Mouse (Mus musculus): ENCODE data around the gene Zfc3h1. TPM values are rescaled to one million over a fixed set of nuclear protein-coding genes. Genes with fewer than 3 reads are reported as not detected.

Gene Zfc3h1
- polyA plus RNA-seq, 1 experiment, result 12.5 TPM

DNA sequence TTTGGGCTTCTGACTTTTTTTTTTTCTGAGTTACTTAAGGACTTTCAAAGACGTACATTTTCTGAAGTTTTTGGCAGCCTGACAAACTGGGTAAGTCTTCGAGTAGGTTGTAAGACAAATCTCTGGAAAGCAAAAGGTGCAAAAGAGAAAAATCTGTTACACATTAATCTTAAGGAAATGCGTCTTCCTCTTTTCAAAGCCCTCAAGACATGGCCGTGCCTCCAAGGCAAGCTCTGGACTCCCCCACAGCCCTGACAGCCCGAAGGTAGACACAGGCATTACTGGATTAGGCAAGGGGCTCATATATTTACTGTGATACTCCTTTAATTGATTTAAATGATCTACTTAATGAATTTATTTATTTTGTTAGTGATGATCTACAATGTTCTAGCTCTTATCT, 77.9 kb downstream of the Zfc3h1 start:
- Histone ChIP-seq H3K27ac (ENCODE audit: insufficient read depth, low read length) (no peak overlapping the region), H3K4me3 (ENCODE audit: extremely low read depth, insufficient read depth, insufficient read length) (no peak overlapping the region), H3K36me3 (ENCODE audit: control insufficient read depth, insufficient read depth, low read length) (no peaks in the 10 kb centered on the region), H3K4me1 (ENCODE audit: control insufficient read depth, insufficient read depth, insufficient read length) (no peaks in the 10 kb centered on the region), H3K27me3 (ENCODE audit: control insufficient read depth, insufficient read depth, low read length) (no peaks in the 10 kb centered on the region)
- DNase-seq (ENCODE audit: low read depth in 1 of 2, low spot score in 2 of 2), result no peak
- WGBS, result 33% methylated on average over 5 of the region's 5 CpGs
- no peak for TF ChIP-seq POLR2A (IDR thresholded peaks at IDR 0.05; ENCODE audit: low read depth, low read length)
- TF ChIP-seq CTCF (IDR thresholded peaks at IDR 0.05; ENCODE audit: extremely low read depth, insufficient read depth, insufficient read length, insufficient replicate concordance), result no peak

GRCm38 (mm10) chr10:115465072-115465471, 80.3 kb downstream of the Zfc3h1 start:
- H3K4me3 ChIP-seq (ENCODE audit: extremely low read depth, insufficient read depth, insufficient read length), result no peak overlapping the region
- H3K4me1 ChIP-seq (ENCODE audit: control insufficient read depth, insufficient read depth, insufficient read length), result no peaks in the 10 kb centered on the region
- no peak overlapping the region for H3K27ac ChIP-seq (ENCODE audit: insufficient read depth, low read length)
- no peaks in the 10 kb centered on the region for H3K27me3 ChIP-seq (ENCODE audit: control insufficient read depth, insufficient read depth, low read length)
- DNase-seq (ENCODE audit: low read depth in 1 of 2, low spot score in 2 of 2), result no peak
- WGBS, result 59% methylated on average over 7 of the region's 7 CpGs
- no peak for TF ChIP-seq POLR2A (IDR thresholded peaks at IDR 0.05; ENCODE audit: low read depth, low read length)
- no peaks in the 10 kb centered on the region for H3K36me3 ChIP-seq (ENCODE audit: control insufficient read depth, insufficient read depth, low read length)

GRCm38 (mm10) chr10:115465778-115466177, 81.0 kb downstream of the Zfc3h1 start:
- no peak for DNase-seq (ENCODE audit: low read depth in 1 of 2, low spot score in 2 of 2)
- TF ChIP-seq CTCF (IDR thresholded peaks at IDR 0.05; ENCODE audit: extremely low read depth, insufficient read depth, insufficient read length, insufficient replicate concordance), result no peak
- no peak for TF ChIP-seq POLR2A (IDR thresholded peaks at IDR 0.05; ENCODE audit: low read depth, low read length)
- Histone ChIP-seq H3K36me3 (ENCODE audit: control insufficient read depth, insufficient read depth, low read length) (no peaks in the 10 kb centered on the region), H3K4me1 (ENCODE audit: control insufficient read depth, insufficient read depth, insufficient read length) (no peaks in the 10 kb centered on the region), H3K27ac (ENCODE audit: insufficient read depth, low read length) (no peak overlapping the region), H3K27me3 (ENCODE audit: control insufficient read depth, insufficient read depth, low read length) (no peaks in the 10 kb centered on the region), H3K4me3 (ENCODE audit: extremely low read depth, insufficient read depth, insufficient read length) (no peak overlapping the region)
- WGBS, result 47% methylated on average over 6 of the region's 6 CpGs

- Histone ChIP-seq H3K36me3 (ENCODE audit: control insufficient read depth, insufficient read depth, low read length) (no peaks in the 10 kb centered on the region), H3K4me1 (ENCODE audit: control insufficient read depth, insufficient read depth, insufficient read length) (no peaks in the 10 kb centered on the region), H3K27me3 (ENCODE audit: control insufficient read depth, insufficient read depth, low read length) (no peaks in the 10 kb centered on the region), H3K4me3 (ENCODE audit: extremely low read depth, insufficient read depth, insufficient read length) (no peak overlapping the region), H3K27ac (ENCODE audit: insufficient read depth, low read length) (no peak overlapping the region)
- 90% methylated on average over 8 of the region's 8 CpGs for WGBS
- TF ChIP-seq CTCF (IDR thresholded peaks at IDR 0.05; ENCODE audit: extremely low read depth, insufficient read depth, insufficient read length, insufficient replicate concordance), result no peak
- TF ChIP-seq POLR2A (IDR thresholded peaks at IDR 0.05; ENCODE audit: low read depth, low read length), result no peak
- no peak for DNase-seq (ENCODE audit: low read depth in 1 of 2, low spot score in 2 of 2)
Observed at GRCm38 (mm10) chr10:115467985-115468384, 83.2 kb downstream of the Zfc3h1 start.

DNA sequence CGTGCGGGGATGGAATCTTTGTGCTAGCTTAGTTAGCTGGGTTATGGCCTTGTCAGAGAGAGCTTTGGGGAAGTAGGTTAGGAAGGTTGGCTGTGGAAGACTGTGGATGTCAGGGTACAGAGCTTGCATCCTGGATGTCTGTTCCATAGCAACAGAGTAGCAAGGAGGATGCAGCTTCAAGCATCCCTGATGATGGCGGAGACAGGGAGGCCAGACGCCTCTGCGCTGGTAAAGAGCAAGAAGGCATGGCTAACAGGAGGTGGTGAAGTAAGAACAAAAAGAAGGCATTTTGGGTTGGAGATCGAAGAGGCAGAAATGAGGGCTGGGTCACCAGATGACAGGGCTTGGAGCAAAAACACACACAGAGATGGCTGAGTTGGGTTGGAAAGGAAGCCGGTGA, 83.9 kb downstream of the Zfc3h1 start:
- Histone ChIP-seq H3K27ac (ENCODE audit: insufficient read depth, low read length) (no peak overlapping the region), H3K27me3 (ENCODE audit: control insufficient read depth, insufficient read depth, low read length) (no peaks in the 10 kb centered on the region), H3K4me3 (ENCODE audit: extremely low read depth, insufficient read depth, insufficient read length) (no peak overlapping the region), H3K36me3 (ENCODE audit: control insufficient read depth, insufficient read depth, low read length) (no peaks in the 10 kb centered on the region), H3K4me1 (ENCODE audit: control insufficient read depth, insufficient read depth, insufficient read length) (peaks cover 1% of the 10 kb centered on the region; the same call in 1 of the 2 replicates)
- no peak for TF ChIP-seq CTCF (IDR thresholded peaks at IDR 0.05; ENCODE audit: extremely low read depth, insufficient read depth, insufficient read length, insufficient replicate concordance)
- TF ChIP-seq POLR2A (IDR thresholded peaks at IDR 0.05; ENCODE audit: low read depth, low read length), result no peak
- WGBS, result 88% methylated on average over 7 of the region's 7 CpGs
- DNase-seq (ENCODE audit: low read depth in 1 of 2, low spot score in 2 of 2), result no peak

- no peak overlapping the region for H3K4me3 ChIP-seq (ENCODE audit: extremely low read depth, insufficient read depth, insufficient read length)
- no peaks in the 10 kb centered on the region for H3K27me3 ChIP-seq (ENCODE audit: control insufficient read depth, insufficient read depth, low read length)
- H3K27ac ChIP-seq (ENCODE audit: insufficient read depth, low read length), result no peak overlapping the region
- no peak for TF ChIP-seq POLR2A (IDR thresholded peaks at IDR 0.05; ENCODE audit: low read depth, low read length)
- TF ChIP-seq CTCF (IDR thresholded peaks at IDR 0.05; ENCODE audit: extremely low read depth, insufficient read depth, insufficient read length, insufficient replicate concordance), result no peak
- H3K36me3 ChIP-seq (ENCODE audit: control insufficient read depth, insufficient read depth, low read length), result no peaks in the 10 kb centered on the region
- H3K4me1 ChIP-seq (ENCODE audit: control insufficient read depth, insufficient read depth, insufficient read length), result peaks cover 2% of the 10 kb centered on the region; the same call in 1 of the 2 replicates
- WGBS, result 91% methylated on average over 7 of the region's 7 CpGs
- DNase-seq (ENCODE audit: low read depth in 1 of 2, low spot score in 2 of 2), result no peak
Observed at GRCm38 (mm10) chr10:115469040-115469439, 84.3 kb downstream of the Zfc3h1 start.

- H3K27ac ChIP-seq (ENCODE audit: insufficient read depth, low read length), result no peak overlapping the region
- H3K4me3 ChIP-seq (ENCODE audit: extremely low read depth, insufficient read depth, insufficient read length), result no peak overlapping the region
- H3K27me3 ChIP-seq (ENCODE audit: control insufficient read depth, insufficient read depth, low read length), result no peaks in the 10 kb centered on the region
- no peak for TF ChIP-seq POLR2A (IDR thresholded peaks at IDR 0.05; ENCODE audit: low read depth, low read length)
- peaks cover 2% of the 10 kb centered on the region; the same call in 1 of the 2 replicates for H3K4me1 ChIP-seq (ENCODE audit: control insufficient read depth, insufficient read depth, insufficient read length)
- 57% methylated on average over 17 of the region's 17 CpGs for WGBS
- no peak for DNase-seq (ENCODE audit: low read depth in 1 of 2, low spot score in 2 of 2)
- no peaks in the 10 kb centered on the region for H3K36me3 ChIP-seq (ENCODE audit: control insufficient read depth, insufficient read depth, low read length)
Observed at GRCm38 (mm10) chr10:115470621-115471334, 86.0 kb downstream of the Zfc3h1 start.

Measured in spleen, adult 2 months (tissue).